Mouse (Mus musculus): ENCODE results near the gene 1600015I10Rik.

DNA sequence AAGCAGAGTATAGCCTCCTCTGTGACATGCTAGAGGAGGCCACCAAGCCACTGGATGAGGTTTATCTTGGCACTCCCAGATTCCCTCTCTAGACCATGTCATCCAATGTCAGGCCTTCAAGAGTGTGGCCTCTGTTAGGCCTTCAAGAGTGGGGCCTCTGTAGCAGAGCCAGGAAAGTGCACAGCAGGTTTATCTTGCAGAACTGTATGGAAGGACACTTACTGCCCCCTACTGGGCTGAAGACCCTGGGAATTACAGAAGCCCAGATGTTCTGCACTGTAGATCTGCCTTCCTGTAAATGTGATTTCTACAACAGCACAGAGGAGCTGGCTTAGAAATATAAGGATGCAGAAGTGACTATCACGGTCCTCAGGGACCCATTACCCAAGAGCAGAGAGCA, 25.3 kb downstream of the 1600015I10Rik start:
- TF ChIP-seq CTCF (IDR thresholded peaks at IDR 0.05; ENCODE audit: low read depth, low read length), result peak; percentile 41
- no peak for TF ChIP-seq EP300 (IDR thresholded peaks at IDR 0.05; ENCODE audit: insufficient read depth, low read depth, low read length)

Data from ES-Bruce4 (cell line).